Mouse (Mus musculus) heart, adult 2 months (tissue): Measurements from ENCODE around the gene Pip5k1c.

Experiments used
- CTCF ChIP-seq: fragments of 200-600 bp; IDR thresholded peaks from 2 replicates; pipeline ENCODE4 v1.8.1; 2022; ENCODE audit warnings: antibody characterized with exemption, mild to moderate bottlenecking, moderate library complexity
- POLR2A ChIP-seq: fragments of 200-500 bp; IDR thresholded peaks from 2 replicates; pipeline ENCODE4 v1.6.1; 2011; ENCODE audit warnings: mild to moderate bottlenecking, low read depth, low read length, control low read depth; ENCODE audit not compliant: insufficient read depth

- TF ChIP-seq POLR2A (no peak), CTCF (peak; percentile 41)
Measured at GRCm38 (mm10) chr10:81328386-81328785, 35.6 kb downstream of the Pip5k1c start, which contains the start of gene Tbxa2r.
